Mouse (Mus musculus): ENCODE data around the gene Inka2.
"Not testable (repeated sequence)": the region's sequence is repeated elsewhere in the genome, so short reads cannot be mapped to it uniquely, and the experiment has no call there.

GRCm38 (mm10) chr3:105700786-105701185 lies 3.6 kb upstream of the Inka2 start:
- not testable (repeated sequence) for TF ChIP-seq ZC3H11A (IDR thresholded peaks at IDR 0.05; ENCODE audit: borderline replicate concordance, low read depth, low read length); HCFC1 (IDR thresholded peaks at IDR 0.05; ENCODE audit: borderline replicate concordance, insufficient read depth, low read length)

Measured in ES-E14 (cell line).